ENCODE assay signal across 11 mouse cellular contexts in the genomic region with DNA sequence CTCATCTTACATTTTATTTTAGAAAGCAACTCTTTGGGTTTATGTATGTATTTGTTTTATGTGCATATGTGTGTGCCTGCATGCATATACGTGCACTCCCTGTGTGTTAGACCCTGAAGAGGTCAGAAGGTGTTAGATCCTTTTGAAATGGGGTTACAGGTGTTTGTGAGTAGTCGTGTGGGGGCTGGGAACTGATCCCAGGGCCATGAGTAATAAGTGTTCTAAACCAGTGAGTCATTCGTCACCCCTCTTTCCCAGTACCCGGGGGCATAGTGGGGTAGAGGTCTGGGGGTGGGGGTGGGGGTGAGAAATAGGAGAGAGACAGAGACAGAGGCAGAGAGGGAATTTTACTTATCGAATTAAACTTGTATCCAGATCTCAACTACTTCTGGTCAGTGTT.
A peak's percentile ranks its signal among the peaks of the same experiment; 100 is the strongest.
DNase-seq lines count a peak whose midpoint lies in the region; ATAC-seq and TF ChIP-seq lines count a peak whose summit lies in the region.
"Had no signal": no experiment of that assay in that cellular context is flagged by ENCODE, and none has a peak within 500 bp of the region (broad histone marks: within the 10 kb centered on the region; RNA-seq: fewer than 3 reads in every experiment).

No protein-coding gene starts in this region.

- H3K9ac ChIP-seq in heart, adult 2 months (ENCODE audit: low read depth, low read length), result no peak overlapping the region
- H3K9ac ChIP-seq in neural tube, embryonic 15.5 days (replicated peaks), result no peak overlapping the region
- H3K9ac ChIP-seq in kidney, embryonic 14.5 days (ENCODE audit: low read depth, low read length), result no peak overlapping the region
- H3K9ac ChIP-seq: midbrain, embryonic 13.5 days had no signal

- no peak for ATAC-seq in neural tube, embryonic 15.5 days (ENCODE audit: low FRiP score)
- no peak for ATAC-seq in kidney, embryonic 14.5 days (ENCODE audit: low FRiP score, low TSS enrichment)
- ATAC-seq: midbrain, embryonic 13.5 days had no signal

- intact Hi-C loops in heart, adult 2 months (cut with DNase I), result no loop called here

- no peak overlapping the region for H3K27ac ChIP-seq in heart, adult 2 months
- H3K27ac ChIP-seq in neural tube, embryonic 15.5 days (replicated peaks), result no peak overlapping the region
- H3K27ac ChIP-seq in kidney, embryonic 14.5 days (ENCODE audit: low read depth, low read length), result no peak overlapping the region
- H3K27ac ChIP-seq: kidney, postnatal 0 days; midbrain, embryonic 13.5 days had no signal

- no peak overlapping the region for H3K4me3 ChIP-seq in heart, adult 2 months
- no peak overlapping the region for H3K4me3 ChIP-seq in neural tube, embryonic 15.5 days (replicated peaks)
- H3K4me3 ChIP-seq in kidney, embryonic 14.5 days (ENCODE audit: low read length), result no peak overlapping the region
- H3K4me3 ChIP-seq: midbrain, embryonic 13.5 days had no signal

- no peak for TF ChIP-seq POLR2A in heart, adult 2 months (IDR thresholded peaks at IDR 0.05; ENCODE audit: insufficient read depth, low read depth, low read length)

- no peak for TF ChIP-seq EP300 in heart, adult 2 months (IDR thresholded peaks at IDR 0.05; ENCODE audit: insufficient read depth, low read depth, low read length)

- no peak overlapping the region for H3K4me2 ChIP-seq in neural tube, embryonic 15.5 days
- no peak overlapping the region for H3K4me2 ChIP-seq in kidney, embryonic 14.5 days (replicated peaks; ENCODE audit: low read depth, low read length)
- H3K4me2 ChIP-seq: midbrain, embryonic 13.5 days had no signal

- H3K4me1 ChIP-seq in heart, adult 2 months (ENCODE audit: control insufficient read depth, insufficient read depth, low read length), result no peaks in the 10 kb centered on the region; the same call in 1 of the 2 replicates
- no peaks in the 10 kb centered on the region for H3K4me1 ChIP-seq in neural tube, embryonic 15.5 days
- no peaks in the 10 kb centered on the region for H3K4me1 ChIP-seq in kidney, embryonic 14.5 days (ENCODE audit: control insufficient read depth, insufficient read depth, low read length)

- H3K27me3 ChIP-seq in heart, adult 2 months (ENCODE audit: control insufficient read depth, insufficient read depth, low read length), result no peaks in the 10 kb centered on the region
- no peaks in the 10 kb centered on the region for H3K27me3 ChIP-seq in neural tube, embryonic 15.5 days (replicated peaks)
- H3K27me3 ChIP-seq in kidney, embryonic 14.5 days (ENCODE audit: control insufficient read depth, insufficient read depth, low read length), result no peaks in the 10 kb centered on the region
- H3K27me3 ChIP-seq: midbrain, embryonic 13.5 days had no signal

- WGBS in heart, adult 2 months, result 74% methylated on average over 5 of the region's 5 CpGs
- 84% methylated on average over 5 of the region's 5 CpGs for WGBS in neural tube, embryonic 15.5 days
- 80% methylated on average over 5 of the region's 5 CpGs for WGBS in kidney, embryonic 14.5 days

- DNase-seq in heart, adult 11 months, result peak; percentile 68
- DNase-seq in heart, adult 2 months, result no peak
- peak; percentile 50 to 56 for DNase-seq in B cell, adult 2 months
- DNase-seq in induced T-regulatory cell, adult 2 months (ENCODE audit: low read depth), result peak; percentile 71
- DNase-seq in naive thymus-derived CD4-positive, alpha-beta T cell, adult 2 months (ENCODE audit: low read depth), result peak; percentile 19
- DNase-seq in kidney, postnatal 14 days, result no peak
- DNase-seq: cerebellum, adult 18-20 months had no signal

- TF ChIP-seq CTCF in heart, adult 2 months (IDR thresholded peaks at IDR 0.05), result no peak

- H3K9me3 ChIP-seq in neural tube, embryonic 15.5 days (replicated peaks), result no peaks in the 10 kb centered on the region
- H3K9me3 ChIP-seq in kidney, embryonic 14.5 days (ENCODE audit: control insufficient read depth, low read length), result no peaks in the 10 kb centered on the region
- H3K9me3 ChIP-seq: midbrain, embryonic 13.5 days had no signal

- no peaks in the 10 kb centered on the region for H3K36me3 ChIP-seq in heart, adult 2 months (ENCODE audit: control insufficient read depth, insufficient read depth, low read length)
- no peaks in the 10 kb centered on the region for H3K36me3 ChIP-seq in neural tube, embryonic 15.5 days
- no peaks in the 10 kb centered on the region for H3K36me3 ChIP-seq in kidney, embryonic 14.5 days (ENCODE audit: control insufficient read depth, insufficient read depth, low read length)
- H3K36me3 ChIP-seq: midbrain, embryonic 13.5 days had no signal

- no peaks in the 10 kb centered on the region for H3K79me2 ChIP-seq in heart, adult 2 months (replicated peaks; ENCODE audit: control insufficient read depth, insufficient read depth, low read length)

Comparison
In these comparisons a context has a peak if more than half of its experiments do, and no peak if none do; other contexts are left out.
1. DNase-seq: peak in heart, adult 11 months (single experiment), B cell, adult 2 months (2 of 2), induced T-regulatory cell, adult 2 months (single experiment) and naive thymus-derived CD4-positive, alpha-beta T cell, adult 2 months (single experiment); none in heart, adult 2 months (0 of 2) and kidney, postnatal 14 days (single experiment).